Mouse (Mus musculus) liver, embryonic 13.5 days (tissue): ENCODE data around the gene Tent5b. TPM values are rescaled to one million over a fixed set of nuclear protein-coding genes. Genes with fewer than 3 reads are reported as not detected.
"Not testable (repeated sequence)": the region's sequence is repeated elsewhere in the genome, so short reads cannot be mapped to it uniquely, and the experiment has no call there.

Experiments used
- ATAC-seq: fragments of 200-750 bp; cut with Nextera tagmentation; 2 replicates; pipeline ENCODE4 v1.8.0; 2017; ENCODE audit warnings: low read depth, mild to moderate bottlenecking, moderate number of reproducible peaks, moderate library complexity
- DNase-seq: peaks from one replicate; pipeline ENCODE4 v3.0.0; 2022
- H3K27ac ChIP-seq: fragments of 300-500 bp; sonication (generic); 2 replicates; pipeline ENCODE4 v1.5.1; 2015; ENCODE audit warnings: moderate library complexity, mild to moderate bottlenecking, inconsistent platforms
- H3K27me3 ChIP-seq: fragments of 300-500 bp; sonication (generic); 2 replicates; pipeline ENCODE4 v1.6.1; 2015; ENCODE audit warnings: mild to moderate bottlenecking, inconsistent platforms
- H3K36me3 ChIP-seq: fragments of 300-500 bp; sonication (generic); 2 replicates; pipeline ENCODE4 v1.6.1; 2015; ENCODE audit warnings: mild to moderate bottlenecking, inconsistent platforms
- H3K4me1 ChIP-seq: fragments of 300-500 bp; sonication (generic); replicated peaks from 2 replicates; pipeline ENCODE4 v1.6.1; 2015; ENCODE audit warnings: inconsistent platforms
- H3K4me2 ChIP-seq: fragments of 300-500 bp; sonication (generic); 2 replicates; pipeline ENCODE4 v1.6.1; 2015; ENCODE audit warnings: inconsistent platforms, mild to moderate bottlenecking, moderate library complexity
- H3K4me3 ChIP-seq: fragments of 300-500 bp; sonication (generic); replicated peaks from 2 replicates; pipeline ENCODE4 v1.5.1; 2015; ENCODE audit warnings: mild to moderate bottlenecking, inconsistent platforms
- H3K9ac ChIP-seq: fragments of 300-500 bp; sonication (generic); 2 replicates; pipeline ENCODE4 v1.6.1; 2015; ENCODE audit warnings: mild to moderate bottlenecking, inconsistent platforms
- H3K9me3 ChIP-seq: fragments of 300-500 bp; sonication (generic); replicated peaks from 2 replicates; pipeline ENCODE4 v1.6.1; 2016; ENCODE audit warnings: inconsistent platforms
- WGBS: fragments of 180-500 bp; shearing (Covaris S2); methylation state at CpG from one replicate; pipeline ENCODE4 v1.1.7; 2015; ENCODE audit not compliant: insufficient replicate concordance; 5-methylcytosine and 5-hydroxymethylcytosine counted together
- polyA plus RNA-seq: library from polyadenylated mRNA; unstranded; fragments of >200 nt; fragmentation: Nextera tagmentation; extraction: Ambion mirVana; gene quantifications from 2 replicates; pipeline ENCODE4 v1.2.1, GENCODE M21; 2015

Gene Tent5b
- polyA plus RNA-seq, 1 experiment from 2014 or later, result not detected

DNA sequence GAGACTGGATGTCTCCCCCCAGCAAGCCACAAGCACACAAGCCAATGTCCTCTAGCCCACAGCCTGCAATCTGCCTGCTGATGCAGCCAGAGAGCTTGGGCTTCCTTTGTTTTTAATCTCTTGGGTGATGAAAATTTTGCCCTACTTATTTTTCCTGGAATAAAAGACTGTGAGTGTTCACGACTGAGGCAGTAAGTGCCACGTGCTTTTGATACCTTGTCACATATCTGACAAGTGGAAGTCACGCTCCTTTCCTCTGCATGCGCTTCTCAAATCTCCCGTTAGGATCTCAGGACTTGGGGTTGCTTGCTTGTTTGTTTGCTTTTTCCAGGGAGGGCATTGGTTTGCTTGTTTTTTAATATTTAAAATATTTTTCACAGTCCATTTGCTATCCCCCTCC, 24.4 kb downstream of the Tent5b start:
- Histone ChIP-seq H3K9ac (no peak overlapping the region), H3K9me3 (no peaks in the 10 kb centered on the region), H3K27ac (no peak overlapping the region), H3K4me3 (no peak overlapping the region), H3K36me3 (no peaks in the 10 kb centered on the region), H3K4me1 (no peaks in the 10 kb centered on the region; the same call in 1 of the 2 replicates), H3K27me3 (peaks cover 85% of the 10 kb centered on the region), H3K4me2 (no peak overlapping the region)
- 36% methylated on average over 5 of the region's 5 CpGs for WGBS
- no peak for DNase-seq
- no peak for ATAC-seq

DNA sequence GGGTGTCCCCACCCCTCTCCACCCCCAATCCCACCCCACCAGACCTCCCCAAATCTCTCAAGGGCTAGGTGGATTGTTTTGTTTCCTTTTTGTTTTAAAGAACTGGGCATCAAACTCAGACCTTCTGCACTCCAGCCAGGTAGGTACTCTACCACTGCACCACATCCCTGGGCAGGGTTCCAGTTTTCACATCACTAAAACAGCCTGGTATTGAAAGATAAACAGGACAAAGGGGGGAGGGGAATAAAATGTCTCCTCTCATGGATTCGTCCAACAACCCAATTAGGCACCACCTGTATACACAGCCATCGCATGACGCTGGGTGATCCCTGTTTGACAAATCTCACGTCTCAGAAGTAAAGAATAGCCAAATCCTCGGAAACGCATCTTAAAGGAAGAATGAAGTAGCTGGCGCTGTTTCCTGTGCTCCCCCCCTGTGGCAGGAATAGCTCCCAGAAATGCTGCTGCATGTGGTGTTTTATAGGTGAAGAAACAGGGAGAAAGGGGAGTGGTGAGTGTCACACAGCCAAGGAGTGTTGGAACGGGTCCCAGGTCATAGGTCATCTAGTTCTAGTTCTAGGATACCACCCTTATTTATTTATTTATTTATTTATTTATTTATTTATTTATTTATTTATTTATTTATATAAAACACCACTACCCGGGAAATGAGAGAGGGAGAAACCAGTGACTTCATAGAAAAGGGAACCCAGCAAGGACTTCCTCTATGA, 25.0 kb downstream of the Tent5b start:
- no peak overlapping the region for H3K4me3 ChIP-seq
- H3K4me1 ChIP-seq, result no peaks in the 10 kb centered on the region; the same call in 1 of the 2 replicates
- H3K36me3 ChIP-seq, result no peaks in the 10 kb centered on the region
- no peak for DNase-seq
- H3K9me3 ChIP-seq, result no peaks in the 10 kb centered on the region
- 51% methylated on average over 9 of the region's 9 CpGs for WGBS
- peaks cover 78% of the 10 kb centered on the region for H3K27me3 ChIP-seq
- H3K27ac ChIP-seq, result no peak overlapping the region
- H3K4me2 ChIP-seq, result no peak overlapping the region
- ATAC-seq, result no peak
- no peak overlapping the region for H3K9ac ChIP-seq

DNA sequence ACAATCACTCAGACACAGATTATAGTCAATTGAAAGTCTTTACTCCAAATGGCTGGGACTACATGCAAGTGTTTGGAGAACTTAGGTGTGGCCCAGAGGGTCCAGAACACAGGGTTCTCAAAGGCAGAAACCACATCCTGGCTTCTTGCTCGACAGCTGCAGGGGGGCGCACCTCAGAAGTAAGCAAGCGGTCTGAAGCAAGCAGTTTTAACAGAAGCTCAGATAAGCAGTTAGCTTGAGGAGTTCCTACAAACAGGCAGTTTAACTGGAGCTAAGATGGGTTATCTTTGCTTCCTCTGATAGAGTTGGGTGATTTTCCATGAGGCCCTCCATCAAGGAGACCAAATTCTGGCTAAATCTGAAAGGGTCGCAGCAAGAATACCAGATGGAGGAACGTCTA, 26.6 kb downstream of the Tent5b start:
- H3K4me2 ChIP-seq, result no peak overlapping the region
- H3K9ac ChIP-seq, result no peak overlapping the region
- no peak for ATAC-seq
- H3K9me3 ChIP-seq, result no peaks in the 10 kb centered on the region
- no peaks in the 10 kb centered on the region for H3K36me3 ChIP-seq
- H3K4me3 ChIP-seq, result no peak overlapping the region
- peaks cover 68% of the 10 kb centered on the region for H3K27me3 ChIP-seq
- DNase-seq, result no peak
- H3K4me1 ChIP-seq, result no peaks in the 10 kb centered on the region; the same call in 1 of the 2 replicates
- WGBS, result 24% methylated on average over 5 of the region's 5 CpGs
- no peak overlapping the region for H3K27ac ChIP-seq

DNA sequence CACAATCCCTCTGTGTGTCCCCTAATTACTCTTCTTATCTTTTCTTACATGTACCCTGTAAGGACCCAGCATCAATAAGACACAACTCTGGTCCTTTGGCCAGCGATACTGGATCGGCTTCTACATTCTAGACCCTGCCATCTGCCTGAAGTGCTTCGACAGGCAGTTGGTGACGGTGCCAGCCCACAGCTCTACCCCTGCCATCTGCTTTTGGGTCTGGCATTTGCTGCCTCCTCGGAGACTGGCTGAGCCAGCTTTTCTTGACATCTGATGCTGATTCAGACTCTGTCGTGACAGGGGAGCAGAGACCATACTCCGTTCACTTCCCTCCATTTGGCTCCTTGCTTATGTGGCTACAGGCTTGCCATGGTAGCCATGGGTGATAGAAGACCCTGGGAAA, 29.1 kb downstream of the Tent5b start:
- H3K9me3 ChIP-seq, result no peaks in the 10 kb centered on the region
- ATAC-seq, result no peak
- peaks cover 45% of the 10 kb centered on the region for H3K27me3 ChIP-seq
- H3K36me3 ChIP-seq, result no peaks in the 10 kb centered on the region
- H3K27ac ChIP-seq, result no peak overlapping the region
- 71% methylated on average over 7 of the region's 7 CpGs for WGBS
- H3K4me2 ChIP-seq, result no peak overlapping the region
- H3K4me3 ChIP-seq, result no peak overlapping the region
- H3K4me1 ChIP-seq, result no peaks in the 10 kb centered on the region; the same call in 1 of the 2 replicates
- DNase-seq, result no peak
- H3K9ac ChIP-seq, result no peak overlapping the region

GRCm38 (mm10) chr4:133511050-133511449, 31.1 kb downstream of the Tent5b start:
- Histone ChIP-seq H3K4me2 (no peak overlapping the region), H3K9me3 (no peaks in the 10 kb centered on the region), H3K4me1 (no peaks in the 10 kb centered on the region; the same call in 1 of the 2 replicates), H3K27me3 (peaks cover 33% of the 10 kb centered on the region), H3K4me3 (no peak overlapping the region), H3K36me3 (no peaks in the 10 kb centered on the region), H3K27ac (no peak overlapping the region), H3K9ac (no peak overlapping the region)
- no peak for DNase-seq
- ATAC-seq, result no peak
- 58% methylated on average over 5 of the region's 5 CpGs for WGBS

DNA sequence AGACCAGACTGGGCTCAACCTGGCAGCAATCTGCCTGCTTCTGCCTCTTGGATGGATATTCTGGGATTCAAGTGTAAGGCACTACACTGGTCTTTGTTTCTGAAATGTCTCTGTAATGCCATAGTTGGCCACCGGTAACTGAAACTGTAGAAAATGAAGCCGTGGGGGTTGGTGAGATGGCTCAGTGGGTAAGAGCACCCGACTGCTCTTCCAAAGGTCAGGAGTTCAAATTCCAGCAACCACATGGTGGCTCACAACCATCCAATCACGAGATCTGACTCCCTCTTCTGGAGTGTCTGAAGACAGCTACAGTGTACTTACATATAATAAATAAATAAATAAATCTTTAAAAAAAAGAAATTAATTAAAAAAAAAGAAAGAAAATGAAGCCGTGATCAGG, 32.6 kb downstream of the Tent5b start:
- not testable (repeated sequence) for H3K4me1 ChIP-seq, H3K4me3 ChIP-seq, H3K27ac ChIP-seq, ATAC-seq, H3K36me3 ChIP-seq, H3K9me3 ChIP-seq, H3K4me2 ChIP-seq, H3K9ac ChIP-seq, DNase-seq
- peaks cover 32% of the 10 kb centered on the region for H3K27me3 ChIP-seq
- 44% methylated on average over 5 of the region's 5 CpGs for WGBS

- Histone ChIP-seq H3K4me3 (no peak overlapping the region), H3K27me3 (peaks cover 35% of the 10 kb centered on the region), H3K9ac (no peak overlapping the region), H3K4me2 (no peak overlapping the region), H3K36me3 (no peaks in the 10 kb centered on the region), H3K9me3 (no peaks in the 10 kb centered on the region), H3K27ac (no peak overlapping the region), H3K4me1 (no peaks in the 10 kb centered on the region)
- 12% methylated on average over 8 of the region's 8 CpGs for WGBS
- DNase-seq (peak; percentile 43), ATAC-seq (peak; percentile 31; the same call in 1 of the 2 replicates)
Observed at GRCm38 (mm10) chr4:133512972-133513371, 33.0 kb downstream of the Tent5b start.

- Histone ChIP-seq H3K4me1 (peaks cover 7% of the 10 kb centered on the region; the same call in 1 of the 2 replicates), H3K4me3 (peak within 1 kb of the TSS; percentile 57), H3K9me3 (no peaks in the 10 kb centered on the region), H3K9ac (peak within 1 kb of the TSS; percentile 33), H3K27ac (no peak within 1 kb of the TSS), H3K27me3 (peaks cover 64% of the 10 kb centered on the region), H3K4me2 (peak within 1 kb of the TSS; percentile 66), H3K36me3 (no peaks in the 10 kb centered on the region)
- 8% methylated on average over 63 of the region's 69 CpGs for WGBS
- DNase-seq, result no peak
- ATAC-seq, result peak; percentile 12; the same call in 1 of the 2 replicates
Observed at GRCm38 (mm10) chr4:133518601-133519368, 38.9 kb downstream of the Tent5b start, which contains the start of gene Kdf1. Gene Kdf1 (plus strand): TSS chr4:133518963.

- H3K36me3 ChIP-seq, result no peaks in the 10 kb centered on the region
- H3K27ac ChIP-seq, result no peak overlapping the region
- DNase-seq (no peak), ATAC-seq (peak; percentile 7; the same call in 1 of the 2 replicates)
- H3K9ac ChIP-seq, result peak overlapping the region; percentile 33
- peak overlapping the region; percentile 66 for H3K4me2 ChIP-seq
- peak overlapping the region; percentile 57 for H3K4me3 ChIP-seq
- WGBS, result 15% methylated on average over 25 of the region's 25 CpGs
- peaks cover 7% of the 10 kb centered on the region; the same call in 1 of the 2 replicates for H3K4me1 ChIP-seq
- peaks cover 64% of the 10 kb centered on the region for H3K27me3 ChIP-seq
- H3K9me3 ChIP-seq, result no peaks in the 10 kb centered on the region
Observed at GRCm38 (mm10) chr4:133519369-133519665, 39.4 kb downstream of the Tent5b start.

- no peaks in the 10 kb centered on the region for H3K36me3 ChIP-seq
- no peak overlapping the region for H3K9ac ChIP-seq
- DNase-seq (no peak), ATAC-seq (no peak)
- H3K4me2 ChIP-seq, result no peak overlapping the region
- peaks cover 7% of the 10 kb centered on the region; the same call in 1 of the 2 replicates for H3K4me1 ChIP-seq
- peaks cover 56% of the 10 kb centered on the region for H3K27me3 ChIP-seq
- no peak overlapping the region for H3K4me3 ChIP-seq
- no peaks in the 10 kb centered on the region for H3K9me3 ChIP-seq
- H3K27ac ChIP-seq, result no peak overlapping the region
- 32% methylated on average over 2 of the region's 2 CpGs for WGBS
Observed at GRCm38 (mm10) chr4:133521502-133521901, 41.6 kb downstream of the Tent5b start.

DNA sequence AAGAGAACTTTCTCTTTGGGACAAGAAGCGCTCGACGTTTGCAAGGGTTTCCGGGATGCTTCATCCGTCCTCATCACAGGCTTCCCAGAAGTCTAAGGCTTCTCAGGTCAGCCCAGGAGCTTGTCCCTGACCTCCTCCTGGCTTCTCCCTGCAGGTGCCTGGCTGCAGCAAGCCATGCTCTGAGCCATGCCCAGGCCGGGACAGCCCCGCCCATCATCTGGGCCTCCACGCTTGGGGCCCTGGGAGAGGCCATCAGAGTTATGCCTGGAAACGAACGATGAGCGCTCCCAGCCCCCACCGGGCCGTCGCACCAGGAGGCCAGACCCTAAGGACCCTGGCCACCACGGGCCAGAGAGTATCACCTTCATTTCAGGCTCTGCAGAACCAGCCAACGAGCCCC, 47.9 kb downstream of the Tent5b start:
- H3K4me3 ChIP-seq, result no peak overlapping the region
- peaks cover 7% of the 10 kb centered on the region for H3K4me1 ChIP-seq
- DNase-seq (no peak), ATAC-seq (no peak; the same call in 1 of the 2 replicates)
- 65% methylated on average over 16 of the region's 16 CpGs for WGBS
- H3K36me3 ChIP-seq, result peaks cover 31% of the 10 kb centered on the region
- H3K27me3 ChIP-seq, result peaks cover 2% of the 10 kb centered on the region; the same call in 1 of the 2 replicates
- H3K4me2 ChIP-seq, result no peak overlapping the region
- no peaks in the 10 kb centered on the region for H3K9me3 ChIP-seq
- H3K27ac ChIP-seq, result no peak overlapping the region
- H3K9ac ChIP-seq, result no peak overlapping the region
